Mouse (Mus musculus) embryonic facial prominence, embryonic 10.5 days (tissue): ENCODE results near the gene Olfr1420. TPM values are rescaled to one million over a fixed set of nuclear protein-coding genes. Genes with fewer than 3 reads are reported as not detected.
"Not testable (repeated sequence)": the region's sequence is repeated elsewhere in the genome, so short reads cannot be mapped to it uniquely, and the experiment has no call there.

Source experiments
- DNase-seq: peaks from one replicate; pipeline ENCODE4 v3.0.0-alpha.2; 2017; ENCODE audit warnings: low spot score
- H3K27ac ChIP-seq: fragments of 300-500 bp; sonication (generic); replicated peaks from 2 replicates; pipeline ENCODE4 v1.5.1; 2016; ENCODE audit warnings: mild to moderate bottlenecking
- H3K27me3 ChIP-seq: fragments of 300-500 bp; sonication (generic); replicated peaks from 2 replicates; pipeline ENCODE4 v1.6.1; 2016; ENCODE audit warnings: low read depth, mild to moderate bottlenecking; ENCODE audit not compliant: poor library complexity, severe bottlenecking
- H3K36me3 ChIP-seq: fragments of 300-500 bp; sonication (generic); replicated peaks from 2 replicates; pipeline ENCODE4 v1.6.1; 2016; ENCODE audit warnings: mild to moderate bottlenecking, moderate library complexity
- H3K4me1 ChIP-seq: fragments of 300-500 bp; sonication (generic); 2 replicates; pipeline ENCODE4 v1.6.1; 2016
- H3K4me3 ChIP-seq: fragments of 300-500 bp; sonication (generic); 2 replicates; pipeline ENCODE4 v1.5.1; 2016; ENCODE audit warnings: mild to moderate bottlenecking, moderate library complexity
- H3K9me3 ChIP-seq: fragments of 300-500 bp; sonication (generic); 2 replicates; pipeline ENCODE4 v1.6.1; 2016; ENCODE audit warnings: mild to moderate bottlenecking
- WGBS: fragments of 180-500 bp; shearing (Covaris S2); methylation state at CpG from one replicate; pipeline ENCODE4 v1.1.7; 2016; 5-methylcytosine and 5-hydroxymethylcytosine counted together
- microRNA-seq: library from miRNA; unstranded; fragments of <30 nt; microRNA quantifications from one replicate; pipeline ENCODE4, GENCODE M21; 2017
- polyA plus RNA-seq: library from polyadenylated mRNA; unstranded; fragments of >200 nt; fragmentation: Nextera tagmentation; extraction: Ambion mirVana; gene quantifications from 2 replicates; pipeline ENCODE4 v1.2.1, GENCODE M21; 2016

Olfr1420 gene
- polyA plus RNA-seq, 1 experiment from 2014 or later, result not detected

DNA sequence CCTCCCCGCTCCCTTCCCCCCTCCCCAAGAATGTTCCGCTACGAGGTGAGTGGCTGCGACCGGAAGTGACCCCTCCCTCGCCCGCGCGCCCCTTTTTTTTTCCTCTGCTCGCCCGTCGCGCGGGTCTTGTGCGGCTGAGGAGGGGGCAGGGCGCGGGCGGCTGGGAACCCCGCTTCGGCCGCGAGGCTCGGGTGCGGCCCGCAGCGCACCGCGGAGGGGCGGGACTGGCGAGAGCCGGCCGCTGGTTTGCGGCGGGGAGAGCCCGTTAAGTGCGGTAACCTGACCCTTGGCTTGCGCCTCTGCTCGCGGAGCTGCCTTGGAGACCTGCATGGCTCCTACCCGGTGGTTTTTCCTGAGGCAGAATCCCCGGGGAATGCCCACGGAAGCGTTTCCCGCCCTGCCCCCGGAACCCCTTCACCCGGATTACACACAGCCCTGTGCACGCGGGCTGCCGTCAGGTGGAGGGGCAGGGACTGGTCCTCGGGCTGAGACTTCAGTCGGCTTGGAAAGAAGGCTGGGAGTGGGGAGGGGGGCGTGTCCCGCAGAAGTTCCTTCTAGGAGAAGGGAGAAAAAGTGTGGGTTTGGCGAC, 26.3 kb downstream of the Olfr1420 start:
- DNase-seq, result no peak
- WGBS, result 1% methylated on average over 54 of the region's 54 CpGs
- Histone ChIP-seq H3K36me3 (peaks cover 35% of the 10 kb centered on the region), H3K4me1 (peaks cover 12% of the 10 kb centered on the region), H3K27ac (peak overlapping the region; percentile 96), H3K27me3 (no peaks in the 10 kb centered on the region), H3K4me3 (peak overlapping the region; percentile 84), H3K9me3 (no peaks in the 10 kb centered on the region)

DNA sequence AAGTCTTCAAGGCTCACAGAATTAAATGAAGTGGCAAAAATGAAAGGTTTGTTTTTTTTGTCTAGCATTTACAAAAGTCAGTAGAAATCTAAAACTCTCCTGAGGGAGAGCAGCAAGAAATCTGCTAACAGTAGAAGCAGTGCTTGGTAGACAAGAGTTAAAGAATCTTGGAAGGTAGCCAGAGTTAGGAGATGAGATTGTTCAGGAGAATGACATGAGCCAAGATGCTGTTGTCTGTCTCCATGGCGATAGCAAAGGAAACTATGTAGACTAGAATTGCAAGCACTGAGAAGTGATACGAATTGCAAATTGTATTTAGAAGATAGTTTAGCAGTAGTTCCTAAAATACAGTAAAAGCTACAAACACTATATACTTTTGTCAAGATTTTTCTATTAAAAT, 29.4 kb downstream of the Olfr1420 start:
- DNase-seq, result no peak
- Histone ChIP-seq H3K9me3 (no peaks in the 10 kb centered on the region), H3K36me3 (peaks cover 53% of the 10 kb centered on the region), H3K27ac (no peak overlapping the region), H3K4me3 (no peak overlapping the region), H3K4me1 (peaks cover 12% of the 10 kb centered on the region), H3K27me3 (no peaks in the 10 kb centered on the region)
- 91% methylated on average over 2 of the region's 2 CpGs for WGBS

GRCm38 (mm10) chr19:11922068-11922467, 35.7 kb downstream of the Olfr1420 start:
- Histone ChIP-seq H3K27ac (no peak overlapping the region), H3K9me3 (no peaks in the 10 kb centered on the region), H3K36me3 (peaks cover 86% of the 10 kb centered on the region), H3K4me1 (no peaks in the 10 kb centered on the region), H3K27me3 (no peaks in the 10 kb centered on the region), H3K4me3 (no peak overlapping the region)
- DNase-seq, result no peak
- 84% methylated on average over 1 of the region's 1 CpGs for WGBS

DNA sequence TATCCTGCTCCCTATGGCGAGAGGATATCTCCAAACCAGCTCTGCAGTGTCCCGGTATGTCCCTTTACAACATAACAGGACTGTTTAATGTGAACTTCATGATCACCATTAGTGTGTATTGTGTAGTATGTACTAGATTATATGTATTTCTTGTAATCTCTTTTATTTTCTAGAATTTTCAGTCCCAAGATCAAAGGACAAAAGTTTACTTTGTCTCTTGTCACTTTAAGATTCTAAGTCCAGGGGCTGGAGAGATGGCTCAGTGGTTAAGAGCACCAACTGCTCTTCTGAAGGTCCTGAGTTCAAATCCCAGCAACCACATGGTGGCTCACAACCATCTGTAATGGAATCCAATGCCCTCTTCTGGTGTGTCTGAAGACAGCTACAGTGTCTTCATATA, 36.1 kb downstream of the Olfr1420 start:
- peaks cover 86% of the 10 kb centered on the region for H3K36me3 ChIP-seq
- H3K27ac ChIP-seq, H3K9me3 ChIP-seq, DNase-seq, H3K4me3 ChIP-seq, H3K27me3 ChIP-seq, H3K4me1 ChIP-seq: not testable (repeated sequence)
- 97% methylated on average over 2 of the region's 2 CpGs for WGBS

GRCm38 (mm10) chr19:11926380-11926779, 40.0 kb downstream of the Olfr1420 start:
- no peaks in the 10 kb centered on the region for H3K27me3 ChIP-seq
- WGBS, result 92% methylated on average over 2 of the region's 2 CpGs
- DNase-seq, result no peak
- no peaks in the 10 kb centered on the region for H3K4me1 ChIP-seq
- no peak overlapping the region for H3K4me3 ChIP-seq
- peaks cover 99% of the 10 kb centered on the region for H3K36me3 ChIP-seq
- no peaks in the 10 kb centered on the region for H3K9me3 ChIP-seq
- no peak overlapping the region for H3K27ac ChIP-seq

GRCm38 (mm10) chr19:11928025-11928748, 41.8 kb downstream of the Olfr1420 start:
- no peaks in the 10 kb centered on the region for H3K27me3 ChIP-seq
- no peak overlapping the region for H3K4me3 ChIP-seq
- H3K27ac ChIP-seq, result no peak overlapping the region
- H3K9me3 ChIP-seq, result no peaks in the 10 kb centered on the region
- no peaks in the 10 kb centered on the region for H3K4me1 ChIP-seq
- H3K36me3 ChIP-seq, result peaks cover 100% of the 10 kb centered on the region
- no peak for DNase-seq
- WGBS, result 87% methylated on average over 4 of the region's 4 CpGs

DNA sequence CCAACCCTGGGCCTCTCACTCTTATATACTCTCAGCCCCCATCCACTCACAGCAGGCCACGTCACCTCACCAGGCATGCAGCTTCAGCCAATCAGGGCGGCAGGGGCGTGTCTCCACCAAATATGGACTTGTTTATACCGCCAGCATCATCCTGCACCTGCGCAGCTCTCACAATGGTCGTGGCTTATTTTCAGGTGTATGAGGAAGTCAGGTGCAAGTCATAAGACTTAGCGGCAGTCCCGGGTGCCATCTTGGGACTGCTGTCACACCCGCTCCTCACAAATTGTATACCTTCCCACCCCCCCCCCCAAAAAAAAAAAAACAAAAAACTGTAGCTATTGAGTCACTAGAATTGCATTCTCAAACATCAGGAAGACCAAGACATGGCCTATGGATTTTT, 60.1 kb downstream of the Olfr1420 start:
- H3K9me3 ChIP-seq, H3K27ac ChIP-seq, H3K27me3 ChIP-seq, H3K4me1 ChIP-seq, DNase-seq, H3K4me3 ChIP-seq: not testable (repeated sequence)
- WGBS, result 94% methylated on average over 9 of the region's 9 CpGs
- H3K36me3 ChIP-seq, result peaks cover 50% of the 10 kb centered on the region

Small RNA genes within 50 kb of the gene (microRNA-seq; reads per million reads assigned to microRNA genes)
- gene Mir6994, result 13.4 reads per million, percentile 24 among the genes with 10 or more reads in this experiment

Other genes with a start within 250 kb of the Olfr1420 start
- gene Ms4a3, start 245.7 kb upstream of the Olfr1420 start, polyA plus RNA-seq, result 0.21 and 0.31 TPM in 2 replicates
- gene Oosp2, start 226.0 kb upstream of the Olfr1420 start, polyA plus RNA-seq, result not detected in 2 replicates
- gene Oosp1, start 195.4 kb upstream of the Olfr1420 start, polyA plus RNA-seq, result not detected in 2 replicates
- not detected in 2 replicates for gene Oosp3, start 189.5 kb upstream of the Olfr1420 start, polyA plus RNA-seq
- gene Gif, start 139.0 kb upstream of the Olfr1420 start, polyA plus RNA-seq, result not detected in 2 replicates
- 58.5 and 59.5 TPM in 2 replicates for gene Mrpl16, start 116.2 kb upstream of the Olfr1420 start, polyA plus RNA-seq
- 9.8 and 10.7 TPM in 2 replicates for gene Stx3, start 67.2 kb upstream of the Olfr1420 start, polyA plus RNA-seq
- not detected in 2 replicates for gene Olfr1417, start 47.3 kb upstream of the Olfr1420 start, polyA plus RNA-seq
- not detected in 2 replicates for gene Olfr1418, start 25.5 kb upstream of the Olfr1420 start, polyA plus RNA-seq
- not detected in 2 replicates for gene Olfr1419, start 11.5 kb upstream of the Olfr1420 start, polyA plus RNA-seq
- 23.4 and 23.6 TPM in 2 replicates for gene Patl1, start 25.8 kb downstream of the Olfr1420 start, polyA plus RNA-seq
- gene Osbp, start 79.4 kb downstream of the Olfr1420 start, polyA plus RNA-seq, result 2.8 and 3.5 TPM in 2 replicates
- 0.04 and 0.09 TPM in 2 replicates for gene Olfr1423, start 154.8 kb downstream of the Olfr1420 start, polyA plus RNA-seq
- not detected in 2 replicates for gene Olfr1424, start 176.1 kb downstream of the Olfr1420 start, polyA plus RNA-seq
- gene Olfr1425, start 191.2 kb downstream of the Olfr1420 start, polyA plus RNA-seq, result not detected in 2 replicates
- gene Olfr1426, start 205.4 kb downstream of the Olfr1420 start, polyA plus RNA-seq, result not detected in 2 replicates
- not detected in 2 replicates for gene Olfr1427, start 216.8 kb downstream of the Olfr1420 start, polyA plus RNA-seq
- not detected in 2 replicates for gene Olfr1428, start 229.3 kb downstream of the Olfr1420 start, polyA plus RNA-seq
- not detected in 2 replicates for gene Olfr76, start 236.6 kb downstream of the Olfr1420 start, polyA plus RNA-seq